Mouse (Mus musculus): ENCODE results near the gene Tbc1d17. TPM values are rescaled to one million over a fixed set of nuclear protein-coding genes. Genes with fewer than 3 reads are reported as not detected.
"Not testable (repeated sequence)": the region's sequence is repeated elsewhere in the genome, so short reads cannot be mapped to it uniquely, and the experiment has no call there.

The Tbc1d17 gene
- polyA plus RNA-seq, 1 experiment from 2014 or later: 28.3 TPM

- Histone ChIP-seq H3K36me3 (ENCODE audit: inconsistent target) (peaks cover 35% of the 10 kb centered on the region), H3K79me2 (ENCODE audit: inconsistent target) (peaks cover 14% of the 10 kb centered on the region; the same call in 1 of the 2 replicates), H3K27ac (no peak overlapping the region), H3K4me3 (ENCODE audit: inconsistent target) (no peak overlapping the region)
- 98% methylated on average over 5 of the region's 5 CpGs for WGBS (ENCODE audit: missing documents)
Observed at GRCm38 (mm10) chr7:44884637-44885036, 35.8 kb upstream of the Tbc1d17 start.

- 97% methylated on average over 3 of the region's 3 CpGs for WGBS (ENCODE audit: missing documents)
- Histone ChIP-seq H3K27ac (no peak overlapping the region), H3K36me3 (ENCODE audit: inconsistent target) (peaks cover 42% of the 10 kb centered on the region), H3K79me2 (ENCODE audit: inconsistent target) (no peaks in the 10 kb centered on the region; the same call in 1 of the 2 replicates), H3K4me3 (ENCODE audit: inconsistent target) (no peak overlapping the region)
Observed at GRCm38 (mm10) chr7:44883036-44883435, 34.2 kb upstream of the Tbc1d17 start.

- Histone ChIP-seq H3K36me3 (ENCODE audit: inconsistent target) (peaks cover 34% of the 10 kb centered on the region), H3K27ac (no peak overlapping the region), H3K4me3 (ENCODE audit: inconsistent target) (no peak overlapping the region), H3K79me2 (ENCODE audit: inconsistent target) (no peaks in the 10 kb centered on the region)
- WGBS (ENCODE audit: missing documents): 90% methylated on average over 14 of the region's 14 CpGs
Observed at GRCm38 (mm10) chr7:44877833-44878232, 29.0 kb upstream of the Tbc1d17 start.

- H3K27ac ChIP-seq; H3K4me3 ChIP-seq (ENCODE audit: inconsistent target); H3K36me3 ChIP-seq (ENCODE audit: inconsistent target): not testable (repeated sequence)
- peaks cover 20% of the 10 kb centered on the region for H3K79me2 ChIP-seq (ENCODE audit: inconsistent target)
- 97% methylated on average over 2 of the region's 2 CpGs for WGBS (ENCODE audit: missing documents)
Observed at GRCm38 (mm10) chr7:44871774-44872173, 22.9 kb upstream of the Tbc1d17 start.

- Histone ChIP-seq H3K4me3 (ENCODE audit: inconsistent target) (no peak overlapping the region), H3K27ac (no peak overlapping the region), H3K36me3 (ENCODE audit: inconsistent target) (no peaks in the 10 kb centered on the region), H3K79me2 (ENCODE audit: inconsistent target) (peaks cover 26% of the 10 kb centered on the region)
- 100% methylated on average over 1 of the region's 1 CpGs for WGBS (ENCODE audit: missing documents)
Observed at GRCm38 (mm10) chr7:44871181-44871580, 22.3 kb upstream of the Tbc1d17 start.

- Histone ChIP-seq H3K27ac (no peak overlapping the region; the same call in 1 of the 2 replicates), H3K4me3 (ENCODE audit: inconsistent target) (peak overlapping the region; percentile 20; the same call in 1 of the 2 replicates), H3K79me2 (ENCODE audit: inconsistent target) (peaks cover 32% of the 10 kb centered on the region), H3K36me3 (ENCODE audit: inconsistent target) (no peaks in the 10 kb centered on the region)
- WGBS (ENCODE audit: missing documents): 17% methylated on average over 1 of the region's 6 CpGs
Observed at GRCm38 (mm10) chr7:44870614-44871013, 21.7 kb upstream of the Tbc1d17 start.

- peak within 1 kb of the TSS; percentile 26 for H3K4me3 ChIP-seq (ENCODE audit: inconsistent target)
- peaks cover 39% of the 10 kb centered on the region for H3K79me2 ChIP-seq (ENCODE audit: inconsistent target)
- 10% methylated on average over 26 of the region's 29 CpGs for WGBS (ENCODE audit: missing documents)
- H3K36me3 ChIP-seq (ENCODE audit: inconsistent target): no peaks in the 10 kb centered on the region
- peak within 1 kb of the TSS; percentile 63 for H3K27ac ChIP-seq
Observed at GRCm38 (mm10) chr7:44869697-44870528, 21.0 kb upstream of the Tbc1d17 start, which contains the start of gene Ptov1. Ptov1 (minus strand) TSS chr7:44869788.

- 1% methylated on average over 30 of the region's 108 CpGs for WGBS (ENCODE audit: missing documents)
- peaks cover 47% of the 10 kb centered on the region for H3K79me2 ChIP-seq (ENCODE audit: inconsistent target)
- H3K4me3 ChIP-seq (ENCODE audit: inconsistent target): peak overlapping the region; percentile 26
- peaks cover 4% of the 10 kb centered on the region for H3K36me3 ChIP-seq (ENCODE audit: inconsistent target)
- H3K27ac ChIP-seq: no peak overlapping the region
Observed at GRCm38 (mm10) chr7:44868919-44869696, 20.2 kb upstream of the Tbc1d17 start.

- Histone ChIP-seq H3K79me2 (ENCODE audit: inconsistent target) (peaks cover 50% of the 10 kb centered on the region), H3K36me3 (ENCODE audit: inconsistent target) (peaks cover 7% of the 10 kb centered on the region), H3K4me3 (ENCODE audit: inconsistent target) (peak overlapping the region; percentile 26), H3K27ac (no peak overlapping the region)
- WGBS (ENCODE audit: missing documents): 17% methylated on average over 16 of the region's 16 CpGs
Observed at GRCm38 (mm10) chr7:44868465-44868864, 19.6 kb upstream of the Tbc1d17 start.

- Histone ChIP-seq H3K27ac (no peak overlapping the region), H3K79me2 (ENCODE audit: inconsistent target) (peaks cover 50% of the 10 kb centered on the region), H3K36me3 (ENCODE audit: inconsistent target) (peaks cover 12% of the 10 kb centered on the region), H3K4me3 (ENCODE audit: inconsistent target) (no peak overlapping the region)
- WGBS (ENCODE audit: missing documents): 86% methylated on average over 9 of the region's 9 CpGs
Observed at GRCm38 (mm10) chr7:44867802-44868201, 18.9 kb upstream of the Tbc1d17 start.

- peaks cover 50% of the 10 kb centered on the region for H3K79me2 ChIP-seq (ENCODE audit: inconsistent target)
- no peak overlapping the region for H3K4me3 ChIP-seq (ENCODE audit: inconsistent target)
- WGBS (ENCODE audit: missing documents): 85% methylated on average over 17 of the region's 19 CpGs
- peak overlapping the region; percentile 49 for H3K27ac ChIP-seq
- peaks cover 19% of the 10 kb centered on the region for H3K36me3 ChIP-seq (ENCODE audit: inconsistent target)
Observed at GRCm38 (mm10) chr7:44867010-44867702, 18.3 kb upstream of the Tbc1d17 start.

GRCm38 (mm10) chr7:44866276-44867009 is 17.6 kb upstream of the Tbc1d17 start:
- Histone ChIP-seq H3K4me3 (ENCODE audit: inconsistent target) (no peak overlapping the region), H3K27ac (peak overlapping the region; percentile 49), H3K79me2 (ENCODE audit: inconsistent target) (peaks cover 53% of the 10 kb centered on the region), H3K36me3 (ENCODE audit: inconsistent target) (peaks cover 26% of the 10 kb centered on the region)
- WGBS (ENCODE audit: missing documents): 37% methylated on average over 15 of the region's 15 CpGs

- peaks cover 68% of the 10 kb centered on the region for H3K79me2 ChIP-seq (ENCODE audit: inconsistent target)
- no peak overlapping the region for H3K4me3 ChIP-seq (ENCODE audit: inconsistent target)
- H3K27ac ChIP-seq: no peak overlapping the region
- peaks cover 27% of the 10 kb centered on the region for H3K36me3 ChIP-seq (ENCODE audit: inconsistent target)
- WGBS (ENCODE audit: missing documents): 72% methylated on average over 22 of the region's 24 CpGs
Observed at GRCm38 (mm10) chr7:44864595-44865542, 16.0 kb upstream of the Tbc1d17 start.
